In genomic region chr15:5184668-5185330, GRCm38 (mm10) we compare ENCODE assay signal across 8 mouse cellular contexts. TPM values are rescaled to one million over a fixed set of nuclear protein-coding genes. Genes with fewer than 3 reads are reported as not detected.
DNase-seq lines count a peak whose midpoint lies in the region; ATAC-seq and TF ChIP-seq lines count a peak whose summit lies in the region.

No protein-coding gene starts in this region.

- 0 out of 2 replicates have a peak, but pooled peaks have one; percentile 4 for ATAC-seq in embryonic facial prominence, embryonic 13.5 days (ENCODE audit: insufficient number of reproducible peaks, insufficient read depth, low FRiP score, low TSS enrichment, low read depth)
- peak; percentile 64 for ATAC-seq in hindbrain, postnatal 0 days
- ATAC-seq in midbrain, embryonic 14.5 days (ENCODE audit: low FRiP score, low TSS enrichment) = peak; percentile 68

- H3K4me2 ChIP-seq in CH12.LX (ENCODE audit: insufficient read depth, low read depth, poor library complexity, severe bottlenecking) = peak overlapping the region; percentile 67
- H3K4me2 ChIP-seq in embryonic facial prominence, embryonic 13.5 days = peak overlapping the region; percentile 68
- H3K4me2 ChIP-seq in hindbrain, postnatal 0 days (ENCODE audit: low read depth, low read length) = peak overlapping the region; percentile 88
- H3K4me2 ChIP-seq in midbrain, embryonic 14.5 days (ENCODE audit: low read length) = peak overlapping the region; percentile 71

- no peaks in the 10 kb centered on the region for H3K9me3 ChIP-seq in CH12.LX (replicated peaks; ENCODE audit: low read length)
- H3K9me3 ChIP-seq in embryonic facial prominence, embryonic 13.5 days = no peaks in the 10 kb centered on the region
- no peaks in the 10 kb centered on the region for H3K9me3 ChIP-seq in hindbrain, postnatal 0 days (ENCODE audit: low read length)
- H3K9me3 ChIP-seq in midbrain, embryonic 14.5 days (ENCODE audit: control insufficient read depth, low read length) = no peaks in the 10 kb centered on the region

- WGBS in embryonic facial prominence, embryonic 13.5 days = 35% methylated on average over 11 of the region's 11 CpGs
- 44% methylated on average over 10 of the region's 11 CpGs for WGBS in hindbrain, postnatal 0 days
- 44% methylated on average over 11 of the region's 11 CpGs for WGBS in midbrain, embryonic 14.5 days

- peaks cover 6 to 32% of the 10 kb centered on the region in 2 experiments for H3K36me3 ChIP-seq in CH12.LX (replicated peaks in 1 of 2; ENCODE audit: control insufficient read depth in 1 of 2, insufficient read depth in 1 of 2, low read length in 1 of 2)
- peaks cover 6% of the 10 kb centered on the region for H3K36me3 ChIP-seq in embryonic facial prominence, embryonic 13.5 days
- peaks cover 4% of the 10 kb centered on the region; the same call in 1 of the 2 replicates for H3K36me3 ChIP-seq in hindbrain, postnatal 0 days (ENCODE audit: insufficient read depth, low read length)
- peaks cover 6% of the 10 kb centered on the region; the same call in 1 of the 2 replicates for H3K36me3 ChIP-seq in midbrain, embryonic 14.5 days (ENCODE audit: control insufficient read depth, insufficient read depth, low read length)

- no peak for TF ChIP-seq CTCF in CH12.LX (conservative IDR thresholded peaks at IDR 0.05 in 1 of 2, IDR thresholded peaks at IDR 0.05 in 1 of 2; ENCODE audit: low read depth in 2 of 2, low read length in 2 of 2)
- no peak for TF ChIP-seq CTCF in hindbrain, postnatal 0 days (IDR thresholded peaks at IDR 0.05; ENCODE audit: low read depth)

- dilution Hi-C loops in CH12.LX (cut with MboI; ENCODE audit: extremely low pct_ligation_motif_present, extremely low pct_unique_long_range_greater_than_20kb, low sequenced_read_pairs) = no loop called here

- no peak for TF ChIP-seq EP300 in CH12.LX (IDR thresholded peaks at IDR 0.05; ENCODE audit: low read length)

- H3K9ac ChIP-seq in CH12.LX (ENCODE audit: insufficient read depth, low read depth) = peak overlapping the region; percentile 57
- peak overlapping the region; percentile 86 for H3K9ac ChIP-seq in embryonic facial prominence, embryonic 13.5 days
- H3K9ac ChIP-seq in hindbrain, postnatal 0 days (replicated peaks; ENCODE audit: low read length) = peak overlapping the region; percentile 82
- peak overlapping the region; percentile 81 for H3K9ac ChIP-seq in midbrain, embryonic 14.5 days (replicated peaks; ENCODE audit: low read length)

- peaks cover 5% of the 10 kb centered on the region; the same call in 1 of the 2 replicates for H3K79me2 ChIP-seq in CH12.LX (replicated peaks; ENCODE audit: control insufficient read depth, extremely low read depth, insufficient read depth, poor library complexity, severe bottlenecking)

- H3K27ac ChIP-seq in CH12.LX (ENCODE audit: insufficient read depth, low read depth) = no peak overlapping the region
- peak overlapping the region; percentile 88 for H3K27ac ChIP-seq in embryonic facial prominence, embryonic 13.5 days
- H3K27ac ChIP-seq in hindbrain, postnatal 0 days = peak overlapping the region; percentile 89
- peak overlapping the region; percentile 87 for H3K27ac ChIP-seq in midbrain, embryonic 14.5 days (replicated peaks; ENCODE audit: low read depth, low read length)

- no peak for TF ChIP-seq RAD21 in CH12.LX (IDR thresholded peaks at IDR 0.05; ENCODE audit: low read depth, low read length)

- DNase-seq in kidney, adult 9 months = peak; percentile 15
- no peak for DNase-seq in kidney, postnatal 25 days
- peak; percentile 35 for DNase-seq in CH12.LX (ENCODE audit: extremely low read depth)
- peak; percentile 42 for DNase-seq in hindbrain, postnatal 0 days (ENCODE audit: low spot score)
- peak; percentile 56 for DNase-seq in midbrain, embryonic 14.5 days
- DNase-seq in layer of hippocampus, adult 18-20 months (ENCODE audit: low spot score in 2 of 2) = no peak
- no peak for DNase-seq in adrenal gland, postnatal 25 days

- no peaks in the 10 kb centered on the region for H3K27me3 ChIP-seq in CH12.LX (replicated peaks)
- no peaks in the 10 kb centered on the region for H3K27me3 ChIP-seq in embryonic facial prominence, embryonic 13.5 days
- no peaks in the 10 kb centered on the region for H3K27me3 ChIP-seq in hindbrain, postnatal 0 days (ENCODE audit: insufficient read depth, low read length)
- no peaks in the 10 kb centered on the region for H3K27me3 ChIP-seq in midbrain, embryonic 14.5 days (ENCODE audit: control insufficient read depth, insufficient read depth, low read length)

- in situ Hi-C loops in CH12.LX (cut with MboI; ENCODE audit: low pct_ligation_motif_present, low pct_unique_long_range_greater_than_20kb, low sequenced_read_pairs) = no loop called here

- TF ChIP-seq POLR2A in CH12.LX (IDR thresholded peaks at IDR 0.05; ENCODE audit: low read depth, low read length) = no peak

- peaks cover 6 to 29% of the 10 kb centered on the region in 2 experiments; a peak in 3 of 4 replicates for H3K4me1 ChIP-seq in CH12.LX (ENCODE audit: control insufficient read depth in 1 of 2, insufficient read depth in 2 of 2)
- peaks cover 16% of the 10 kb centered on the region for H3K4me1 ChIP-seq in embryonic facial prominence, embryonic 13.5 days
- peaks cover 8% of the 10 kb centered on the region; the same call in 1 of the 2 replicates for H3K4me1 ChIP-seq in hindbrain, postnatal 0 days (ENCODE audit: insufficient read depth, low read length)
- H3K4me1 ChIP-seq in midbrain, embryonic 14.5 days (ENCODE audit: control insufficient read depth, insufficient read depth, low read length) = peaks cover 13% of the 10 kb centered on the region

- peak overlapping the region; percentile 59 to 88 (median 82) for H3K4me3 ChIP-seq in CH12.LX (replicated peaks in 1 of 3; ENCODE audit: low read depth in 2 of 3, low read length in 2 of 3, poor library complexity in 1 of 3)
- H3K4me3 ChIP-seq in embryonic facial prominence, embryonic 13.5 days = peak overlapping the region; percentile 92
- peak overlapping the region; percentile 95 for H3K4me3 ChIP-seq in hindbrain, postnatal 0 days (ENCODE audit: low read length)
- H3K4me3 ChIP-seq in midbrain, embryonic 14.5 days (replicated peaks; ENCODE audit: low read depth, low read length) = peak overlapping the region; percentile 91

TF ChIP-seq in CH12.LX, 34 proteins besides CTCF, POLR2A, EP300 and RAD21:
- no peak for TF ChIP-seq TBP (conservative IDR thresholded peaks at IDR 0.05; ENCODE audit: low read depth, low read length)
- no peak for TF ChIP-seq BHLHE40 (IDR thresholded peaks at IDR 0.05; ENCODE audit: low read depth, low read length)

RNA-seq across cellular contexts. Expression of gene Ttc33, which starts 0.5 kb away (rescaled TPM):
- total RNA-seq in CH12.LX (2012; rRNA removed) (24.5 and 24.6 TPM in 2 replicates), CH12.LX (2014; rRNA removed) (53.6 and 59.4 TPM in 2 replicates)
- 34.8 and 55.7 TPM in 2 replicates for polyA plus RNA-seq in CH12.LX (2012; ENCODE audit: insufficient read length, low read depth)
- 40.5 and 48.3 TPM in 2 replicates for polyA plus RNA-seq in embryonic facial prominence, embryonic 13.5 days (2015; fragmentation: Nextera tagmentation; extraction: Ambion mirVana)
- total RNA-seq in hindbrain, postnatal 0 days (2014; rRNA removed) = 21.3 TPM in 2 replicates
- polyA plus RNA-seq in hindbrain, postnatal 0 days (2015; fragmentation: Nextera tagmentation; extraction: Ambion mirVana) = 39.3 and 44.9 TPM in 2 replicates
- polyA plus RNA-seq in midbrain, embryonic 14.5 days (2014; fragmentation: Nextera tagmentation; extraction: Ambion mirVana) = 62.9 and 67.1 TPM in 2 replicates
- 10 to 100 TPM; 82.3 to 85.7 TPM for total RNA-seq in layer of hippocampus, adult 18-20 months (2021)
- total RNA-seq in adrenal gland, postnatal 25 days (2021) = 48.9 and 79.8 TPM in 2 replicates

RNA-seq across cellular contexts. Expression of gene Prkaa1, which starts 41.1 kb away (rescaled TPM):
- total RNA-seq in CH12.LX (2012; rRNA removed) = 12.6 and 13.1 TPM in 2 replicates
- 25.4 and 27.6 TPM in 2 replicates for total RNA-seq in CH12.LX (2014; rRNA removed)
- polyA plus RNA-seq in CH12.LX (2012; ENCODE audit: insufficient read length, low read depth) = 19.4 and 21.2 TPM in 2 replicates
- polyA plus RNA-seq in embryonic facial prominence, embryonic 13.5 days (2015; fragmentation: Nextera tagmentation; extraction: Ambion mirVana) = 16.6 and 18.7 TPM in 2 replicates
- total RNA-seq in hindbrain, postnatal 0 days (2014; rRNA removed) = 12.0 and 14.3 TPM in 2 replicates
- polyA plus RNA-seq in hindbrain, postnatal 0 days (2015; fragmentation: Nextera tagmentation; extraction: Ambion mirVana) = 9.4 and 9.8 TPM in 2 replicates
- polyA plus RNA-seq in midbrain, embryonic 14.5 days (2014; fragmentation: Nextera tagmentation; extraction: Ambion mirVana) = 14.9 and 19.7 TPM in 2 replicates
- 10 to 100 TPM; 24.4 to 25.4 TPM for total RNA-seq in layer of hippocampus, adult 18-20 months (2021)
- total RNA-seq in adrenal gland, postnatal 25 days (2021) = 35.7 and 42.2 TPM in 2 replicates

RNA-seq across cellular contexts. Expression of gene Ptger4, which starts 59.2 kb away (rescaled TPM):
- total RNA-seq in CH12.LX (2012; rRNA removed) = 4.2 and 6.5 TPM in 2 replicates
- total RNA-seq in CH12.LX (2014; rRNA removed) = 4.7 and 5.5 TPM in 2 replicates
- 3.1 and 4.4 TPM in 2 replicates for polyA plus RNA-seq in CH12.LX (2012; ENCODE audit: insufficient read length, low read depth)
- 4.6 and 5.0 TPM in 2 replicates for polyA plus RNA-seq in embryonic facial prominence, embryonic 13.5 days (2015; fragmentation: Nextera tagmentation; extraction: Ambion mirVana)
- 4.7 and 4.9 TPM in 2 replicates for total RNA-seq in hindbrain, postnatal 0 days (2014; rRNA removed)
- 3.0 and 3.3 TPM in 2 replicates for polyA plus RNA-seq in hindbrain, postnatal 0 days (2015; fragmentation: Nextera tagmentation; extraction: Ambion mirVana)
- 1.1 and 1.4 TPM in 2 replicates for polyA plus RNA-seq in midbrain, embryonic 14.5 days (2014; fragmentation: Nextera tagmentation; extraction: Ambion mirVana)
- total RNA-seq in layer of hippocampus, adult 18-20 months (2021) = under 1 TPM; 0.67 to 0.76 TPM
- 1.1 TPM in 2 replicates for total RNA-seq in adrenal gland, postnatal 25 days (2021)

Comparison
In these comparisons a context has a peak if more than half of its experiments do, and no peak if none do; other contexts are left out.
1. DNase-seq: peak in kidney, adult 9 months (single experiment), CH12.LX (single experiment), hindbrain, postnatal 0 days (single experiment) and midbrain, embryonic 14.5 days (single experiment); none in kidney, postnatal 25 days (0 of 2), layer of hippocampus, adult 18-20 months (0 of 2) and adrenal gland, postnatal 25 days (single experiment).
2. ATAC-seq: peak in every context shown above with its lines; median percentile 68 in midbrain, embryonic 14.5 days; 64 in hindbrain, postnatal 0 days; 4 in embryonic facial prominence, embryonic 13.5 days.
3. Peak in every context shown above with its lines, with median percentiles within 50 percentile points of each other: H3K4me2 ChIP-seq, H3K4me3 ChIP-seq and H3K9ac ChIP-seq.